Mouse (Mus musculus): ENCODE results near the gene Sh3pxd2b.

Sh3pxd2b gene

GRCm38 (mm10) chr11:32342770-32343191 lies 4.8 kb upstream of the Sh3pxd2b start:
- peak; percentile 37 for DNase-seq

DNA sequence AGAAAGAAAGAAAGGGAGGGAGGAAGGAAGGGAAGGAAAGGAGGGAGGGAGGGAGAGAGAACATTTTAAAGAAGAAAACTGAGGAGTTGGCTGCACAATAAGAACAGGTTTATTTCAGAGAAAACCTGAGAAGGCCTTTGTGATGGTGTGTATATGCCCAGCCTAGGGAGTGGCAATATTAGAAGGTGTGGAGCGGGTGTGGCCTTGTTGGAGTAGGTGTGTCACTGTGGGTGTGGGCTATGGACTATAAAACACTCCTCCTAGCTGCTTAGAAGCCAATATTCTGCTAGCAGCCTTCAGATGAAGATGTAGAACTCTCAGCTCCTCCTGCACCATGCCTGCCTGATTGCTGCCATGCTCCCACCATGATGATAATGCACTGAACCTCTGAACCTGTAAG lies 4.3 kb upstream of the Sh3pxd2b start:
- DNase-seq = no peak

GRCm38 (mm10) chr11:32345504-32346297 lies 1.9 kb upstream of the Sh3pxd2b start:
- no peak for DNase-seq

DNA sequence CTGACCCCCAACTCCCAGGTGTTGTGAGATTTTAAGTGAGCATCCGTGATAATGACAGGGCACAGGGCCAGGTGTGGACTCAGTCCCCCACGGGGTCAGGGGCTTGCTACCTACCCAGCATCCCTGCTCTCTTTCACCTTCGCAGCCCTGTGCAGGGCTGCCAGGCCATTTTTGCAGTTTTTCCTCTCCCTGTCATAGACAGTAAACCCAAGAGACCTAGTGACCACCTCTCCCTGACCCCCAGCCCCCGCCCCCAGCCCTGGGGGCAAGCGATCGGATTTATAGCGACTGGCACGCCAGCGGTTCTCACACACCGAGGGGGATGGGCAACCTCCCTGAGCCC lies 385 bp upstream of the Sh3pxd2b start:
- DNase-seq = no peak

GRCm38 (mm10) chr11:32348433-32349283 lies 1.0 kb downstream of the Sh3pxd2b start:
- peak; percentile 20 for DNase-seq

DNA sequence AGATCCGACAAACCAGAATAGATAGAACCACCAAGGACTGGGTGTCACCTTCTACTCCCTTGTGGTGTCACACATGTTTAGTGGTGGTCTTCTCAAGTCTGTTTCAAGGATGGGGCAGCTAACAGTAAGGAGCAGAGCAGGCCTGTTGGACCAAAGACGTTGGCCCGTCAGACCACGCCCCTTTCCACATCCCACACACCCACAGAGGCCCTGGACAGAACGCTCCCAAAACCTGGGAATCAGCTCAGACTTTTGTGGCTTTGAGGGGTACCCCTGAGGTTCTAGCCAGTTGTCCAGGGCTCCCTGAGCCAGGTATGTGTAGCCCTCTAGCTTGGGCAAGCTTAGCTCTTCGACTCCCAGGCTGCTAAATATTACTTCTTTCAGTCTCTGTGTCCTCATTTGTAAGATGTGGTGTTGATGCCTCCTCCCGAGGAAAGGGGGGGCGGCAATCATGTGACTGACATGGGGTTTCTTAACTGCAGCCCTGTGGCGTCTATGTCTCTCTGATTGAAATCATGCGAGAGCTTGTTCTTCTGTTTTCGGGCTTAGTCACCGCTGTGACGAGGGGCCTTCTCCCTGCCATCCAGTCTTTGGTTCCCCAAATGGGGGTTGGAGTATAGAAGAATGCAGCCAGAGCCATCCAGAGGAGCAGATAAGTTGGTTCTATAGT lies 1.8 kb downstream of the Sh3pxd2b start:
- DNase-seq = no peak

DNA sequence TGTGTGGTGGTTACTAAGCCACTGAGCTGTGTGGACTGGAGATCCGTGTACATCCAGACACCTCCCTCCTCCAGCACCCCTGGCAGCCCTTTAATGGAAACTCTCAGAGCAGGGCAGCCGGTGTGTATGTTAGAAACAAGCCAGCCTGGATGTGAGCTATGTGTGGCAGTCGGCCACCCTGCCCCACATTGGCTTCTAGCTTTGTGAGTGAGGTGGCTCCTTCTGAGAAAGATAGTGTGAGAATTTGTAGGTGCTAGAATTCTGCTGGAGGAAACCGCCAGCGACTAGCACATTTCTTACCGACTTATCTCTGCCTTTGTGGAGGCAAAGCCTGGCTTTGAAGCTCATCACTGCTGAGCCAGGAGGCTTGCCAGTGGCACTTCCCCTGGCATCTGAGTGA lies 5.3 kb downstream of the Sh3pxd2b start:
- no peak for DNase-seq

DNA sequence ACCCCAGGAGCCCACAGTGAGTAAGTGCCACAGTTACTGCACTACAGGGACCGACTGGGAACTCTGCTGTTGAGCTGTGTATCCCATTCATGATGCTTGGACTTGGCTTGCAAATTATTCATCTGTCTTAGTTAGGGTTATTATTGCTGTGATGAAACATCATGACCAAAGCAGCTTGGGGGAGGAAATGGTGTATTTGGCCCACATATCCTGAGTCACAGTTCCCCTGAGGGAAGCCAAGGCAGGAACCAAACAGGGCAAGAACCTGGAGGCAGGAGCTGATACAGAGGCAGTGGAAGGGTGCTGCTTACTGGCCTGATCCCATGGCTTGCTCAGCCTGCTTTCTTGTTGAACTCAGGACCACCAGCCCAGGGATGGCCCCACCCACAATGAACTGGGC lies 7.8 kb downstream of the Sh3pxd2b start:
- DNase-seq = no peak

GRCm38 (mm10) chr11:32357686-32358085 lies 10.1 kb downstream of the Sh3pxd2b start:
- DNase-seq = peak; percentile 19

GRCm38 (mm10) chr11:32358399-32358798 lies 10.8 kb downstream of the Sh3pxd2b start:
- no peak for DNase-seq

DNA sequence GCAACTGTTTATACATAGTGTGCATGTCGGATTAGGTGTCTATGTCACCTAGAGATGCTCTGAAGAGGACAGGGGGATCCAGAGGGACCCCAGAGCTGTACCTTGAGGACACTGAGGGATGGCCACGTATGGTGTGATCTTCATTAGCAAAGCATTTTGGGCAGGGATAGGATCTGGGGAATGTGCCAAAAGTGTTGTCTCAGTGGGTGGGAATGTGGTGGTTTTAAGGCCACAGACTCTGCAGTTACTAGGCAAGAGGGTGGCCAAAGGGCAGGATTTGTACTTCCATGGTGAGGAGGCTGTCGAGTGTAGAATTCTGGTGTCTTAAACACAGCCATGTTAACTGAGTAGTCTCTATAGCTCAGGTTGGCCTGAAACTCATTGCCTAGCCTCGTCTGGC lies 11.9 kb downstream of the Sh3pxd2b start:
- no peak for DNase-seq

- DNase-seq = no peak
These were observed 14.2 kb downstream of the Sh3pxd2b start for GRCm38 (mm10) chr11:32361774-32362173.

GRCm38 (mm10) chr11:32363188-32363587 lies 15.6 kb downstream of the Sh3pxd2b start:
- no peak for DNase-seq

GRCm38 (mm10) chr11:32363610-32364220 lies 16.1 kb downstream of the Sh3pxd2b start:
- DNase-seq = peak; percentile 46

DNA sequence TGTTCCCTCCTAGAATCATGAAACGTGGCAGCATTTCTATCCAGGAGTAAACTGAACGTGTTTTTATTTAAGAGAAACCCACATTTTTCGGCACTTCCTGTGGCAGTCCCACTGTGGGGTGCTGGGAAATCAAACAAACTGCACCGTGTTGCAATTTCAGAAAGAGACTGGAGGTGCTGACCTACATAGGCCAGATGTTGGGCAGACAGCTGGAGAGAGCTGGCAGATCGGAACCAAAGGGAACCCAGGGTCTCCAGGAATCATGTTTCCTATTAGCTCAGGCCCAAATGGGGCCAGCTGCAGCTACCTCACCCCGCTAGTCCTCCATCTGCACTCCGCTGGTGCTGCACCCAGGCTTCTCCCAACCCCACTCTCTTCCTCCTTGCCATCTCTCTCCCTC lies 16.8 kb downstream of the Sh3pxd2b start:
- no peak for DNase-seq

DNA sequence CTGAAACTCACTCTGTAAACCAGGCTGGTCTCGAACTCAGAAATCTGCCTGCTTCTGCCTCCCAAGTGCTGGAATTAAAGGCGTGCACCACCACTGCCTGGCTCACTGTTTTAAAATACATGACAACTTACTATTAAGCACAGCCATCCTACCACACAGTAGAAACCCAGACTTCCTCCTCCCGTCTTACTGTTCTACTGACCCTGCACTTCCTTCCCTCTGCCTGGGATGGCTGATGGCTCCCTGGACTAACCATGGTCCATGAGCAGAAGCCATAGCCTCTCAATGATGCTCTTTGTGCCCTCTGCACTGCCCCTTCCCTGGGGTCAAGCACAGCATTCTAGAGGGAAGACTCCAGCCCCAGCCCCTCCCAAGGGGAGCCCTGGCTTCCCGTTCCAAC lies 17.9 kb downstream of the Sh3pxd2b start:
- DNase-seq = no peak

DNA sequence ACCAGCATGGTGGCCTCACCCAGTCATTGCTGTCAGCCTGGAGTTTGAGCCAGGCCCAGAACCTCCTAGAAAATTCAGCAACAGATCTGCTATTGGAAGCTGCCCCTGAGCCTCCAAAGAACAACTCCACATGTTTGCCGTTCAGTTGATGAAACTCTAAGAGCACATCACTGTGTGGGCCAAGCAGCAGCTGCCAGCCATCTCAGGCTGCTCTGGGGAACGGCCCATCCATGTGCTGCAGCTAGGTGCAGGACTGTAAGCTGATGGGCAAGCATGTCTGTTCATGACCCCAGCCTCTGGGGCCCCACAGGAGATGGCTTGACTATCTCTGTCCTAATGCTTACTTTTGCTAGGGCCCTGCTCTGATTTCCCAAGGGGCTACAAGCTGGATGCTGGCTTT lies 19.4 kb downstream of the Sh3pxd2b start:
- DNase-seq = no peak

- DNase-seq = no peak
These were observed 21.4 kb downstream of the Sh3pxd2b start for GRCm38 (mm10) chr11:32368986-32369385.

DNA sequence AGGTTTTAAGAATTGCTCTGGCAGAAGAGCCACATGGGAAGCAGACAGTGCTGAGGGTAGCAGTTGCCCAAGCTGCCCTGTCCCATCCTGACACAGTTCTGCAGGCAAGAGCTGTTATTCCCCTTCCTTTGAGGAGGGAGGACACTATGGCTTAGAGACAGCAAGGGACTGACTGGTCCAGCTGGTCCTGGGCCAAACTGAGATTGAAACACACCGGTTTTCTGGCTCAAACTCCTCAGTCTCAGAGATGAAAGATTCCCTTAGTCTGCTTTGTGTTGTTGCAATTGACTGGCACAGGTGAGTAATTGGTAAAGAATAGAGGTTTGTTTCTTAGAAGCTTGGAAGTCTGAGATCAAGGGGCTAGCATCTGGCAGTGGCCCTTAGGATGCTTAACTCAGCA lies 23.3 kb downstream of the Sh3pxd2b start:
- no peak for DNase-seq

GRCm38 (mm10) chr11:32373266-32374026 lies 25.8 kb downstream of the Sh3pxd2b start:
- no peak for DNase-seq

DNA sequence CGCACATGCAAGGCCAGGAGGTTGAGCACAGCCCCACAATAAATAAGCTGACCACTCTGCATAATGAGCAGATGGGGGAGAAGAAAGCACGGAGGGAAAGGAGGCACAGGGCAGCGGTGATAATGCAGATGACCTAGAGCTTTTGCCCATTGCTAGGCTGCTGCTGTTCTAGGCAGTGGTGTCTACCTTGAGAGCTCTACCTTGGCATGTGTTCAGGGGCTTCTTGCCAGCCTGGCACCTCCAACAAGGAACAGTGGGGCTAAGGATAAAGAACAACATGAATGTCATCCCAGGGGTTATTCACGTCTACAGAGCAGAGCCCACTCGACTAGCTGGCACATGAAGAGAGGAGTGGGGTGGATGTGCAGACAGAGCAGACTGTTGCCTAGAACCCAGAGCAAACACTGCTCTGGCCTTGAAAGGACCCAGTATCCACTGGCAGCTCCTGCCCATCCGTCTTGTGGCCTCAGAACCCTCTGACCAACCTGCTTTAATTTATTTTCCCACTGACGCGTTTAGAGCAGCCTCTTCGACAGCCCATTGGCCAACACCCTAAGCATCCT lies 26.5 kb downstream of the Sh3pxd2b start:
- DNase-seq = no peak

DNA sequence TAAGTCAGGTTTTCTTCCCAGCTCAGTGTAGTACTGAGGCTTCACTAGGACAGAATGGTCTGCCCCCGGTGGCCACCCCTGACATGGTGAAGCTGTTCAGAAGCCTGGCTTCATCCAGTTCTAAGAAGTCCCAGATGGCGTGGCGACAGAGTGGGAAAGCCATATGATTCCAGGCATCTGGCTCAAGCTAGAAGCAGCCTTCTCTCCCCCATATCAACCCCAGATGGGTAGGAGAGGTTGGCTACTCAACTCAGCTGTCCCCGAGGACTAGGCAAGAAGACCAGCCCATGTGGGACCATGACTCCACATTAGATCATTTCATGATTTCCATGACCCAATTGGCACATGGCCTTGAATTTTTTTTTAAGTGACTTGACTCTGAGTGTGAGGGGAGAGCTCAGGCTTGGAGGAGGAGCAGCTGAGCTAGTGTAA lies 27.5 kb downstream of the Sh3pxd2b start:
- peak; percentile 12 for DNase-seq

All from kidney, postnatal 14 days (tissue).